Mouse (Mus musculus): ENCODE data around the gene Cyp3a41a.
"Not testable (repeated sequence)": the region's sequence is repeated elsewhere in the genome, so short reads cannot be mapped to it uniquely, and the experiment has no call there.

GRCm38 (mm10) chr5:145720036-145720435 lies at the start of gene Cyp3a41a:
- TF ChIP-seq CTCF (IDR thresholded peaks at IDR 0.05; ENCODE audit: borderline replicate concordance, extremely low read depth, insufficient read depth, insufficient read length); POLR2A (IDR thresholded peaks at IDR 0.05; ENCODE audit: borderline replicate concordance, extremely low read depth, insufficient read depth, insufficient read length, poor library complexity, severe bottlenecking): not testable (repeated sequence)
